Mouse (Mus musculus) ES-Bruce4 (cell line): Measurements from ENCODE around the gene Aebp1.

Experiments
- CTCF ChIP-seq: IDR thresholded peaks from one replicate; pipeline ENCODE4 v1.8.1; 2011; ENCODE audit warnings: low read depth, low read length
- EP300 ChIP-seq: IDR thresholded peaks from 2 replicates; pipeline ENCODE4 v1.6.1; 2011; ENCODE audit warnings: low read depth, low read length; ENCODE audit not compliant: insufficient read depth
- POLR2A ChIP-seq: IDR thresholded peaks from one replicate; pipeline ENCODE4 v1.8.1; 2011; ENCODE audit warnings: low read length; ENCODE audit not compliant: insufficient read depth

- TF ChIP-seq CTCF: no peak
- TF ChIP-seq EP300: no peak
- no peak for TF ChIP-seq POLR2A
Measured at GRCm38 (mm10) chr11:5872707-5873106, 11.0 kb downstream of the Aebp1 start.
